Mouse (Mus musculus): ENCODE results near the gene Nol10. TPM values are rescaled to one million over a fixed set of nuclear protein-coding genes. Genes with fewer than 3 reads are reported as not detected.

Nol10 gene
- polyA plus RNA-seq (2012; ENCODE audit: insufficient read depth, insufficient read length, missing spikeins) = 5.8 and 6.3 TPM in 2 replicates

DNA sequence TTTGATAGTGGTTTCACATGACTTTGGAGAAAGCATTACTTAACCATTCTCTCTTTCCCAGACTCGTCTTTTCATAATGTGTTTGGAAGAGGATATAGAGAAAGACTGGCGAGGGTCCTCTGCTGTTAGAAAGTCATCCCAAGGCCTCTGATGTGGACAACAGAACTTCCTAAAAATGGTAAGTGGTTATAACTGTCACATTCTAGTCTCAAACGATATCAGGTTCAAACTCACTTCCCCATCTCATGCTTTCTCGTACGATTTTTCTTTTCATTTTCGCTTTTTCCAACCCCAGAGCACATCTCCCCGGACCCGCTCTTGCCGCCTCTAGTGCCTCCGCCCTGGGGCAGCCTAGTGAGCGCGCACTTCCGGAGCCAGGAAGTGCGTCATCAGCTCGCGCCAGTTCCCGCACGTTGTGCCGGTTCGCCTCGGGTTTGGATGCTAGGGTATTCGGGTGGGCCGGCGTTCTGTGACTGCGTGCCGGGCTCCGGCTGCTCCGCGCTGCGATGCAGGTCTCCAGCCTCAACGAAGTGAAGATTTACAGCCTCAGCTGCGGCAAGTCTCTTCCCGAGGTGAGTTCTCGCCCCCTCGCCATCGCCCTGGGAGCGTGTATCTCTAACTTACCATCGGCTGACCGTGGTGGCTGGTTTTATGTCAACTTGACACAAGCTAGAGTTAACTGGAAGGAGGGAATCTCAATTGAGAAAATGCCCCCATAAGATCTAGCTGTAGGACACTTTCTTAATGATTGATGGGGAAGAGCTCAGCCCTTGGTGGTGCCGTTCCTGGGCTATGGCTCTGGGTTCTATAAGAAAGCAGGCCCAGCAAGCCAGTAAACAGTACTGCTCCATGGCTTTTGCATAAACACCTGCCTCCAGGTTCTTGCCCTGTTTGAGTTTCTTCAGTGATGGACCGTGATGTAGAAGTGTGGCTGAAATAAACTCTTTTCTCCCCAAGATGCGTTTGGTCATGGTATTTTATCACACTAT, at the start of gene Nol10:
TSS of gene Nol10 (plus strand) at position 411 of the 989 bp plus-strand sequence.
- TF ChIP-seq CTCF (IDR thresholded peaks at IDR 0.05; ENCODE audit: low read depth, low read length) (no peak), POLR2A (IDR thresholded peaks at IDR 0.05; ENCODE audit: borderline replicate concordance, low read depth, low read length) (no peak)
- H3K27ac ChIP-seq (ENCODE audit: insufficient read depth, low read depth, low read length) = peak within 1 kb of the TSS; percentile 54

GRCm38 (mm10) chr12:17299902-17300301, 48.4 kb upstream of the Nol10 start:
- TF ChIP-seq CTCF (IDR thresholded peaks at IDR 0.05; ENCODE audit: low read depth, low read length) (no peak), POLR2A (IDR thresholded peaks at IDR 0.05; ENCODE audit: borderline replicate concordance, low read depth, low read length) (no peak)
- Histone ChIP-seq H3K4me3 (ENCODE audit: insufficient read depth, low read length) (no peak overlapping the region), H3K27ac (ENCODE audit: insufficient read depth, low read depth, low read length) (no peak overlapping the region), H3K4me1 (ENCODE audit: control insufficient read depth, insufficient read depth, low read length) (no peaks in the 10 kb centered on the region)

More for the DNA sequence above, at the start of gene Nol10:
- H3K4me3 ChIP-seq (ENCODE audit: insufficient read depth, low read length) = peak within 1 kb of the TSS; percentile 74
- peaks cover 4% of the 10 kb centered on the region for H3K4me1 ChIP-seq (ENCODE audit: control insufficient read depth, insufficient read depth, low read length)

GRCm38 (mm10) chr12:17305445-17305844, 42.8 kb upstream of the Nol10 start:
- Histone ChIP-seq H3K4me1 (ENCODE audit: control insufficient read depth, insufficient read depth, low read length) (no peaks in the 10 kb centered on the region), H3K27ac (ENCODE audit: insufficient read depth, low read depth, low read length) (no peak overlapping the region), H3K4me3 (ENCODE audit: insufficient read depth, low read length) (no peak overlapping the region)
- TF ChIP-seq POLR2A (IDR thresholded peaks at IDR 0.05; ENCODE audit: borderline replicate concordance, low read depth, low read length) (no peak), CTCF (IDR thresholded peaks at IDR 0.05; ENCODE audit: low read depth, low read length) (no peak)

DNA sequence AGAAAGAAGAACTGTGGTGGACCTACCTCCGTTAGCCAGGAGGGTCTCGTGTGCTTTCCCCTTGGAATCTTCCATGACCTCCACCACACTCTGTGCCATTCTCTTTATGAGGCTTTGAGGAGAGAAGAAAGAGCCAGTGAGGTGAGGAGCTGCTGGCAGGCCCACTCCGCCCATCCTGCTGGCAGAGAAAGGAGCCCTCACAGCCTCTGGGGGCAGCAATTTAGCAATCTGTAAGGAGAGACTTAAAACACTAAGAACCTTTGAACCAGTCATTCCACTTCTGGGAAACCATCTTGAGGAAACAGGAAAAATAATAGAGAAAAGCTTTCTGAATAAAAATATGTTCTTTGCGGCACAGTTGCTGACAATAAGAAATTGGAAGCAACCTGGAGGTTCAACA, 40.0 kb upstream of the Nol10 start:
- Histone ChIP-seq H3K4me3 (ENCODE audit: insufficient read depth, low read length) (no peak overlapping the region), H3K27ac (ENCODE audit: insufficient read depth, low read depth, low read length) (no peak overlapping the region), H3K4me1 (ENCODE audit: control insufficient read depth, insufficient read depth, low read length) (no peaks in the 10 kb centered on the region)
- no peak for TF ChIP-seq CTCF (IDR thresholded peaks at IDR 0.05; ENCODE audit: low read depth, low read length)
- no peak for TF ChIP-seq POLR2A (IDR thresholded peaks at IDR 0.05; ENCODE audit: borderline replicate concordance, low read depth, low read length)

DNA sequence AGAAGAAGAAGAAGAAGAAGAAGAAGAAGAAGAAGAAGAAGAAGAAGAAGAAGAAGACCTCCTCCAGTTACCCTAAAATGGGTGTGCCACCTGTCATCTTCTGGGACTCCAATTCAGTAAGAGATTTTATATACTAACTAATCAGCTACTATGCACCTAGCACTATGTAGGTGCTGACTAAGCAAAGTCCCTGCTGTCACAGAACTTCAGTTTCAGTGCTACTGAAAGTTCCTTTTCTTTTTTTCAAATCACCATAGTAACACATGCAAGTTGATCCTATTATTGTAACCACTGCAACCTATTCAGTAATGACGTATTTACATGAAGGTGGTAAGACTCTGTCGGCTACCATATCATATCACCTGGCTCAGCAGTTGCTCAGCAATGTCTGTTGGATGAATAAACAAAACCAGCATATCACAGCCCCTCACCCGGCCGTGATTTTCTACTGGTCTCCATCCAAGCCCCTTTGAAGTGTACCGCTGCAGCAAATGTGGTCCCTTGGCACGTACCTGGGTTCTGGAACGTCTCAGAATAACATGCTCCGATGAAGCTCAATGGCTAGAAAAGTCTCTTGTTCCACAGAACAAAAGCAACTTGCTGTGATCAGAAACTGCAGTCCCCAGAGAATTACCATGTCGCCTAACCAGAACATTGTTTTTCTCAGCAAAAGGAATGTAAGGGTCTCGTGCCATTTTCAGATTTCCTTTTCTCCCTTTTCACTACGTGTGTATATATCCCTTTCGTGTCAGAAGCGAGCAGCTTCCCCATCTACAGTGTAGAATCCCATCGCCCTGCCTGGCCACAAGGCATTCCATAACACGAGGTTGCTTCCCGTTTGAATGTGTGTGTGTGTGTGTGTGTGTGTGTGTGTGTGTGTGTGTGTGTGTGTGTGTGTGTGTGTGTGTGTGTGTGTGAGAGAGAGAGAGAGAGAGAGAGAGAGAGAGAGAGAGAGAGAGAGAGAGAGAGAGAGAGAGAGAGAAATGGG, 37.1 kb upstream of the Nol10 start:
- H3K27ac ChIP-seq (ENCODE audit: insufficient read depth, low read depth, low read length) = no peak overlapping the region

GRCm38 (mm10) chr12:17316096-17316495, 32.2 kb upstream of the Nol10 start:
- TF ChIP-seq CTCF (IDR thresholded peaks at IDR 0.05; ENCODE audit: low read depth, low read length) (no peak), POLR2A (IDR thresholded peaks at IDR 0.05; ENCODE audit: borderline replicate concordance, low read depth, low read length) (no peak)
- Histone ChIP-seq H3K27ac (ENCODE audit: insufficient read depth, low read depth, low read length) (no peak overlapping the region), H3K4me3 (ENCODE audit: insufficient read depth, low read length) (no peak overlapping the region), H3K4me1 (ENCODE audit: control insufficient read depth, insufficient read depth, low read length) (no peaks in the 10 kb centered on the region)

More for the DNA sequence above, 37.1 kb upstream of the Nol10 start:
- no peak overlapping the region for H3K4me3 ChIP-seq (ENCODE audit: insufficient read depth, low read length)
- TF ChIP-seq CTCF (IDR thresholded peaks at IDR 0.05; ENCODE audit: low read depth, low read length) (no peak), POLR2A (IDR thresholded peaks at IDR 0.05; ENCODE audit: borderline replicate concordance, low read depth, low read length) (no peak)
- H3K4me1 ChIP-seq (ENCODE audit: control insufficient read depth, insufficient read depth, low read length) = no peaks in the 10 kb centered on the region

GRCm38 (mm10) chr12:17317970-17318369, 30.3 kb upstream of the Nol10 start:
- H3K4me1 ChIP-seq (ENCODE audit: control insufficient read depth, insufficient read depth, low read length) = no peaks in the 10 kb centered on the region
- H3K4me3 ChIP-seq (ENCODE audit: insufficient read depth, low read length) = no peak overlapping the region
- no peak overlapping the region for H3K27ac ChIP-seq (ENCODE audit: insufficient read depth, low read depth, low read length)
- TF ChIP-seq POLR2A (IDR thresholded peaks at IDR 0.05; ENCODE audit: borderline replicate concordance, low read depth, low read length) = no peak
- TF ChIP-seq CTCF (IDR thresholded peaks at IDR 0.05; ENCODE audit: low read depth, low read length) = no peak

GRCm38 (mm10) chr12:17318453-17318852, 29.8 kb upstream of the Nol10 start:
- TF ChIP-seq CTCF (IDR thresholded peaks at IDR 0.05; ENCODE audit: low read depth, low read length) (no peak), POLR2A (IDR thresholded peaks at IDR 0.05; ENCODE audit: borderline replicate concordance, low read depth, low read length) (no peak)
- H3K27ac ChIP-seq (ENCODE audit: insufficient read depth, low read depth, low read length) = no peak overlapping the region
- H3K4me3 ChIP-seq (ENCODE audit: insufficient read depth, low read length) = no peak overlapping the region
- H3K4me1 ChIP-seq (ENCODE audit: control insufficient read depth, insufficient read depth, low read length) = no peaks in the 10 kb centered on the region

Data from bone marrow macrophage, adult 2 months (primary cell).